Mouse (Mus musculus): Measurements from ENCODE around the gene U2af2.

U2af2 gene

DNA sequence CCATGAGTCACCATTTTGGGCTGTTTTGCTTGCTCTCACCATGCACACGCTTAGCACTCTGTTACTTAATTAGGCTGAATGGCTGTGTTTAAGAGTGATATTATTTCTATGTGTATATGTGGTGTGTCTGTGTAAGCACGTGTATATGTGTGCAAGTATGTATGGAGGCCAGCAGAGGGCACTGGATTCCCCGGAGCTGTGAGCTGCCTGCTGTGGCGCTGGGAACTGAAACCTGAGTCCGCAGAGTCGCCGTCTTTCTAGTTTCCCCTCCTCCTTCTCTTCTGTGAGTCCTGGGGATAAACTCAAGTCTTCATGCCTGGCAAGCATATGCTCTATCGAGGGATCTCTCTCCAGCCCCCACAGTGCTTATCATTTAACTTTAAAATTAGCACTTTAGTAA is 47.4 kb downstream of the U2af2 start:
- no peak for DNase-seq (ENCODE audit: low spot score in 2 of 2)

DNA sequence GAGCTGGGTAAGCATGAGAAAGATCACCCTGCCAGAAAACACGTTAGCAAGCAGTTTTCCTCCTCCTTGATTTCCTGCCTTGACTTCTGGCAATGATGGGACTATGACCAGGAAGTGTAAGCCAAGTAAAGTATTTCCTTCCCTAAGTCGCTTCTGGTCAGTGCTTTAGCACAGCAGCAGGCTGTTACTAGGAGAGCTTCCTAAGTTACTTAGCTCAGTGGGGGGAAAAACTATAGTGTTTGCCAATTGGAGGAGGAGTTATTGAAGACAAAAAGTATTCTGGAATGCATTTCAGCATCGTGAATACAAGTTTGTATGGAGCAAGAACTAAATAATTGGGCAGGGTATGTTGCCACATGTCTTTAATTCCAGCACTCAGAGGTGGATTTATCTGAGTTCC is 50.8 kb downstream of the U2af2 start:
- no peak for DNase-seq (ENCODE audit: low spot score in 2 of 2)

DNA sequence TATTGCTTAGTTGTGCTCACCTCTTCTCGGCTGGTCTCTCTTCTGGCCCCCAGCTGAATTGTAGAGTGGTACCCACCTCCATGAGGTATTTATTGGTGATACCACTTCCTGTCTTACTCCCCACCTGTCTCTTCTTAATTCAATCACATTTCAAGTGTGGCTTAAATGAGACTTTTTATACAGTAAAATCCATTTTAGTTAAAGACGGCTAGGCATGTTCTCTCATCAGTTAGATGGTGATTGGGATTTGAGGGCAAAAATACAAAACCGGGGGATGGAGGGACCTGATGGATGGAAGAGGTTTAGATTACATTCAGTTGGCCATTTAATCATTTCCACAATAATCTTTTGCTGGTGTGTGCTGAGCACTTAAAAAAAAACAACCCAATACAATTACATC is 54.9 kb downstream of the U2af2 start, which contains the start of gene Rfpl4:
Gene Rfpl4, minus strand, starts transcription at position 101 of the 400 bp plus-strand sequence.
- no peak for DNase-seq (ENCODE audit: low spot score in 2 of 2)

DNA sequence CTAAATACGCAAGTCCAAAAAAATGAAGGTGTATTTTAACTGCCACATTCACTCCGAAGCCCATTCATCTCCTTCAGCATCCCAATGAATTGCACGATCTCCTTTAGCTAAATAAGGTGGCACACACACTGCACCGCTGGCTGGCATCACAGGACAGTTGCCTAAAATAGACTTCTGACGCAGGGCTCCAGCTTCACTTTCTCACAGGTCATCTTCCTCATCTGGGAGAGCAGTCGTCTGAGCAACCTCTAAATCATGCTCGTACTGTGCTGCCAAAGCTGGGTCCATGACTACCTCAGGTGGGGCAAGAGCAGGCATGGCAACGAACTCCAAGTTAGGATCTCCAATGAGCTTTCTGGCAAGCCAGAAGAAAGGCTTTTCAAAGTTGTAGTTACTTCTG is 63.1 kb downstream of the U2af2 start:
- DNase-seq (ENCODE audit: low spot score in 2 of 2) = no peak

DNA sequence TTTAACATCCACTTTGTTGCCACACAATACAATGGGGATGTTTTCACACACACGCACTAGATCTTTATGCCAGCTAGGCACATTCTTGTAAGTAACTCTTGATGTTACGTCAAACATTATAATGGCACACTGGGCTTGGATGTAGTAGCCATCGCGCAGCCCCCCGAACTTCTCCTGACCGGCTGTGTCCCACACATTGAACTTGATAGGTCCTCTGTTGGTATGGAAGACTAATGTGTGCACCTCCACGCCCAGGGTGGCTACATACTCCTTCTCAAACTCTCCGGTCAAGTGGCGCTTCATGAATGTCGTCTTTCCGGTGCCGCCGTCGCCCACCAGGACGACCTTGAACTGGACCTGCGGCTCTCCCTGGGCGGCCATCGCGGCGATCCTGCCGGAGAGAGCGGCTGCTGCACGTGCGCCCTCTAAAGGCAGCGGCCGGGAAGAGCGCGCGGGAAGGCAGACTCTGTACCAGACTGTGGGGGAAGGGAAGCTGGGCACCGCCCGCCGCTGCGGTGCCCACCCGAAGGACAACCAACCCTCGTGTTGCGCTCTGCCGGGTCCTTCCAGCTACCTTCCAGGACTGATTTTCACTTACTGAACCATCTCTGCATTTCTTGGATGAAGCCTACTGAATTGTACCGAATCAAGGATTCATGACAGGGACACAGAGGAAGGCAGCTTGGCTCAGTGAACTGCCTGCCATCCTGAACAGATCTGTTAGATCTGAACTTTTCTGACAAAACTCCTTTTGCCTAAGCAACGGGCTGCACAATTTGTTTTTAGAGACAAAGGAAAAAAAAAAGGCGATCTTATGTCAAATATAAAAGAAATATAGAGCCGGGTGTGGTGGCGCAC is 63.8 kb downstream of the U2af2 start, which contains the start of gene Rasl2-9:
Gene Rasl2-9, minus strand, starts transcription at position 402 of the 858 bp plus-strand sequence.
- DNase-seq (ENCODE audit: low spot score in 2 of 2) = peak; percentile 67 to 70
